Mouse (Mus musculus) midbrain, embryonic 13.5 days (tissue): ENCODE results near the gene Bsdc1. TPM values are rescaled to one million over a fixed set of nuclear protein-coding genes. Genes with fewer than 3 reads are reported as not detected.

Experiments
- ATAC-seq: fragments of 200-750 bp; cut with Nextera tagmentation; 2 replicates; pipeline ENCODE4 v1.8.0; 2017; ENCODE audit warnings: mild to moderate bottlenecking, moderate TSS enrichment, moderate library complexity
- H3K27ac ChIP-seq: fragments of 300-500 bp; sonication (generic); 2 replicates; pipeline ENCODE4 v1.5.1; 2015; ENCODE audit warnings: inconsistent platforms, mild to moderate bottlenecking, moderate library complexity
- H3K27me3 ChIP-seq: fragments of 300-500 bp; sonication (generic); 2 replicates; pipeline ENCODE4 v1.6.1; 2015; ENCODE audit warnings: mild to moderate bottlenecking, inconsistent platforms
- H3K36me3 ChIP-seq: fragments of 300-500 bp; sonication (generic); 2 replicates; pipeline ENCODE4 v1.6.1; 2015; ENCODE audit warnings: mild to moderate bottlenecking, inconsistent platforms
- H3K4me1 ChIP-seq: fragments of 300-500 bp; sonication (generic); replicated peaks from 2 replicates; pipeline ENCODE4 v1.6.1; 2015; ENCODE audit warnings: inconsistent platforms
- H3K4me2 ChIP-seq: fragments of 300-500 bp; sonication (generic); replicated peaks from 2 replicates; pipeline ENCODE4 v1.6.1; 2015; ENCODE audit warnings: moderate library complexity, mild to moderate bottlenecking, inconsistent platforms
- H3K4me3 ChIP-seq: fragments of 300-500 bp; sonication (generic); replicated peaks from 2 replicates; pipeline ENCODE4 v1.5.1; 2015; ENCODE audit warnings: mild to moderate bottlenecking, inconsistent platforms
- H3K9ac ChIP-seq: fragments of 300-500 bp; sonication (generic); replicated peaks from 2 replicates; pipeline ENCODE4 v1.6.1; 2015; ENCODE audit warnings: mild to moderate bottlenecking, inconsistent platforms
- H3K9me3 ChIP-seq: fragments of 300-500 bp; sonication (generic); 2 replicates; pipeline ENCODE4 v1.6.1; 2016; ENCODE audit warnings: mild to moderate bottlenecking, inconsistent platforms
- WGBS: fragments of 180-500 bp; shearing (Covaris S2); methylation state at CpG from one replicate; pipeline ENCODE4 v1.1.7; 2015; 5-methylcytosine and 5-hydroxymethylcytosine counted together
- polyA plus RNA-seq: library from polyadenylated mRNA; unstranded; fragments of >200 nt; fragmentation: Nextera tagmentation; extraction: Ambion mirVana; gene quantifications from 2 replicates; pipeline ENCODE4 v1.2.1, GENCODE M21; 2015

Bsdc1 gene
- polyA plus RNA-seq, 1 experiment from 2014 or later: 36.7 TPM

- no peaks in the 10 kb centered on the region for H3K9me3 ChIP-seq
- no peak overlapping the region for H3K4me3 ChIP-seq
- WGBS: 63% methylated on average over 7 of the region's 7 CpGs
- H3K4me2 ChIP-seq: no peak overlapping the region
- no peaks in the 10 kb centered on the region for H3K36me3 ChIP-seq
- no peak for ATAC-seq
- H3K27me3 ChIP-seq: peaks cover 31% of the 10 kb centered on the region
- H3K27ac ChIP-seq: no peak overlapping the region
- no peak overlapping the region for H3K9ac ChIP-seq
- peaks cover 34% of the 10 kb centered on the region for H3K4me1 ChIP-seq
These were observed 33.3 kb downstream of the Bsdc1 start for GRCm38 (mm10) chr4:129494681-129495080.

GRCm38 (mm10) chr4:129495672-129496562, 34.5 kb downstream of the Bsdc1 start:
- Histone ChIP-seq H3K9ac (peak overlapping the region; percentile 17; the same call in 1 of the 2 replicates), H3K36me3 (no peaks in the 10 kb centered on the region), H3K4me3 (peak overlapping the region; percentile 16; the same call in 1 of the 2 replicates), H3K27me3 (peaks cover 22% of the 10 kb centered on the region), H3K4me2 (peak overlapping the region; percentile 33), H3K27ac (peak overlapping the region; percentile 64), H3K4me1 (peaks cover 33% of the 10 kb centered on the region), H3K9me3 (no peaks in the 10 kb centered on the region)
- ATAC-seq: peak; percentile 49
- 15% methylated on average over 16 of the region's 16 CpGs for WGBS

GRCm38 (mm10) chr4:129496631-129497030, 35.2 kb downstream of the Bsdc1 start:
- Histone ChIP-seq H3K9ac (peak overlapping the region; percentile 17; the same call in 1 of the 2 replicates), H3K27ac (peak overlapping the region; percentile 64), H3K36me3 (no peaks in the 10 kb centered on the region), H3K4me3 (peak overlapping the region; percentile 16; the same call in 1 of the 2 replicates), H3K4me1 (peaks cover 32% of the 10 kb centered on the region), H3K9me3 (no peaks in the 10 kb centered on the region), H3K4me2 (peak overlapping the region; percentile 33), H3K27me3 (peaks cover 14% of the 10 kb centered on the region)
- 45% methylated on average over 6 of the region's 6 CpGs for WGBS
- no peak for ATAC-seq

GRCm38 (mm10) chr4:129498941-129499340, 37.6 kb downstream of the Bsdc1 start:
- no peak overlapping the region for H3K4me2 ChIP-seq
- no peak overlapping the region for H3K9ac ChIP-seq
- ATAC-seq: no peak
- peaks cover 28% of the 10 kb centered on the region for H3K4me1 ChIP-seq
- no peak overlapping the region for H3K27ac ChIP-seq
- H3K36me3 ChIP-seq: no peaks in the 10 kb centered on the region
- no peak overlapping the region for H3K4me3 ChIP-seq
- no peaks in the 10 kb centered on the region for H3K9me3 ChIP-seq
- 84% methylated on average over 3 of the region's 3 CpGs for WGBS
- no peaks in the 10 kb centered on the region for H3K27me3 ChIP-seq

- Histone ChIP-seq H3K9ac (no peak overlapping the region), H3K27ac (no peak overlapping the region), H3K4me1 (peaks cover 28% of the 10 kb centered on the region), H3K27me3 (no peaks in the 10 kb centered on the region), H3K36me3 (no peaks in the 10 kb centered on the region), H3K9me3 (no peaks in the 10 kb centered on the region), H3K4me3 (peak overlapping the region; percentile 54; the same call in 1 of the 2 replicates), H3K4me2 (peak overlapping the region; percentile 84)
- WGBS: 78% methylated on average over 8 of the region's 8 CpGs
- no peak for ATAC-seq
These were observed 38.6 kb downstream of the Bsdc1 start for GRCm38 (mm10) chr4:129500017-129500416.

GRCm38 (mm10) chr4:129500607-129501566, 39.5 kb downstream of the Bsdc1 start:
- H3K27me3 ChIP-seq: no peaks in the 10 kb centered on the region
- peak; percentile 83 for ATAC-seq
- 1% methylated on average over 47 of the region's 49 CpGs for WGBS
- peaks cover 22% of the 10 kb centered on the region for H3K4me1 ChIP-seq
- peak overlapping the region; percentile 54 for H3K4me3 ChIP-seq
- H3K4me2 ChIP-seq: peak overlapping the region; percentile 84
- H3K36me3 ChIP-seq: no peaks in the 10 kb centered on the region
- H3K9me3 ChIP-seq: no peaks in the 10 kb centered on the region
- peak overlapping the region; percentile 52 for H3K27ac ChIP-seq
- peak overlapping the region; percentile 64 for H3K9ac ChIP-seq

GRCm38 (mm10) chr4:129502327-129502888, 41.0 kb downstream of the Bsdc1 start:
- H3K4me1 ChIP-seq: peaks cover 9% of the 10 kb centered on the region
- H3K36me3 ChIP-seq: no peaks in the 10 kb centered on the region
- H3K27me3 ChIP-seq: no peaks in the 10 kb centered on the region
- no peak overlapping the region for H3K9ac ChIP-seq
- no peak overlapping the region for H3K4me2 ChIP-seq
- no peaks in the 10 kb centered on the region for H3K9me3 ChIP-seq
- whole genome bisulfite sequencing: 72% methylated on average over 9 of the region's 9 CpGs
- no peak overlapping the region for H3K27ac ChIP-seq
- H3K4me3 ChIP-seq: no peak overlapping the region
- no peak for ATAC-seq

- no peaks in the 10 kb centered on the region for H3K27me3 ChIP-seq
- 82% methylated on average over 11 of the region's 11 CpGs for WGBS
- no peaks in the 10 kb centered on the region for H3K36me3 ChIP-seq
- no peaks in the 10 kb centered on the region for H3K9me3 ChIP-seq
- no peak overlapping the region for H3K27ac ChIP-seq
- H3K4me3 ChIP-seq: no peak overlapping the region
- ATAC-seq: no peak
- no peak overlapping the region for H3K9ac ChIP-seq
- peaks cover 9% of the 10 kb centered on the region for H3K4me1 ChIP-seq
- no peak overlapping the region for H3K4me2 ChIP-seq
These were observed 41.6 kb downstream of the Bsdc1 start for GRCm38 (mm10) chr4:129502901-129503444.

GRCm38 (mm10) chr4:129505511-129505910, 44.1 kb downstream of the Bsdc1 start:
- ATAC-seq: no peak
- 81% methylated on average over 3 of the region's 3 CpGs for WGBS
- Histone ChIP-seq H3K27me3 (no peaks in the 10 kb centered on the region), H3K4me3 (no peak overlapping the region), H3K36me3 (no peaks in the 10 kb centered on the region), H3K9me3 (no peaks in the 10 kb centered on the region), H3K27ac (no peak overlapping the region), H3K4me2 (no peak overlapping the region), H3K4me1 (peaks cover 23% of the 10 kb centered on the region), H3K9ac (no peak overlapping the region)

GRCm38 (mm10) chr4:129507434-129508236, 46.3 kb downstream of the Bsdc1 start:
- Histone ChIP-seq H3K4me3 (no peak overlapping the region), H3K4me1 (peaks cover 32% of the 10 kb centered on the region), H3K27me3 (no peaks in the 10 kb centered on the region), H3K36me3 (no peaks in the 10 kb centered on the region), H3K4me2 (no peak overlapping the region), H3K27ac (no peak overlapping the region), H3K9me3 (no peaks in the 10 kb centered on the region), H3K9ac (no peak overlapping the region)
- WGBS: 74% methylated on average over 9 of the region's 10 CpGs
- no peak for ATAC-seq

GRCm38 (mm10) chr4:129508237-129508515, 46.8 kb downstream of the Bsdc1 start:
- 77% methylated on average over 3 of the region's 3 CpGs for WGBS
- Histone ChIP-seq H3K9me3 (no peaks in the 10 kb centered on the region), H3K27me3 (no peaks in the 10 kb centered on the region), H3K4me1 (peaks cover 36% of the 10 kb centered on the region), H3K36me3 (no peaks in the 10 kb centered on the region), H3K4me2 (no peak overlapping the region), H3K4me3 (no peak overlapping the region), H3K27ac (no peak overlapping the region), H3K9ac (no peak overlapping the region)
- ATAC-seq: no peak
